Mouse (Mus musculus) midbrain, postnatal 0 days (tissue): ENCODE results near the gene 4931422A03Rik. TPM values are rescaled to one million over a fixed set of nuclear protein-coding genes. Genes with fewer than 3 reads are reported as not detected.

Source experiments
- ATAC-seq: fragments of 200-750 bp; cut with Nextera tagmentation; 2 replicates; pipeline ENCODE4 v1.8.0; 2017; ENCODE audit warnings: moderate number of reproducible peaks, mild to moderate bottlenecking, moderate TSS enrichment, moderate library complexity; ENCODE audit not compliant: low FRiP score
- DNase-seq: peaks from one replicate; pipeline ENCODE4 v3.0.0-alpha.2; 2015; ENCODE audit warnings: low spot score
- H3K27ac ChIP-seq: fragments of 300-500 bp; sonication (generic); 2 replicates; pipeline ENCODE4 v1.5.1; 2014; ENCODE audit warnings: low read depth, mild to moderate bottlenecking, low read length, mixed read lengths
- H3K27me3 ChIP-seq: fragments of 300-500 bp; sonication (generic); 2 replicates; pipeline ENCODE4 v1.6.1; 2014; ENCODE audit warnings: low read length, control low read depth, mixed read lengths; ENCODE audit not compliant: insufficient read depth
- H3K36me3 ChIP-seq: fragments of 300-500 bp; sonication (generic); 2 replicates; pipeline ENCODE4 v1.6.1; 2014; ENCODE audit warnings: low read length, control low read depth, mixed read lengths; ENCODE audit not compliant: insufficient read depth
- H3K4me1 ChIP-seq: fragments of 300-500 bp; sonication (generic); 2 replicates; pipeline ENCODE4 v1.6.1; 2014; ENCODE audit warnings: mild to moderate bottlenecking, control low read depth, antibody characterized with exemption, low read length, mixed read lengths; ENCODE audit not compliant: insufficient read depth
- H3K4me2 ChIP-seq: fragments of 300-500 bp; sonication (generic); 2 replicates; pipeline ENCODE4 v1.6.1; 2014; ENCODE audit warnings: low read depth, mild to moderate bottlenecking, low read length, mixed read lengths; ENCODE audit not compliant: poor library complexity, severe bottlenecking
- H3K4me3 ChIP-seq: fragments of 300-500 bp; sonication (generic); 2 replicates; pipeline ENCODE4 v1.5.1; 2014; ENCODE audit warnings: low read depth, mild to moderate bottlenecking, low read length, moderate library complexity
- H3K9ac ChIP-seq: fragments of 300-500 bp; sonication (generic); replicated peaks from 2 replicates; pipeline ENCODE4 v1.6.1; 2014; ENCODE audit warnings: mild to moderate bottlenecking, low read length, moderate library complexity, mixed read lengths; ENCODE audit not compliant: poor library complexity, severe bottlenecking
- H3K9me3 ChIP-seq: fragments of 300-500 bp; sonication (generic); 2 replicates; pipeline ENCODE4 v1.6.1; 2016; ENCODE audit warnings: low read length, control low read depth
- CTCF ChIP-seq: IDR thresholded peaks from 2 replicates; pipeline ENCODE4 v1.5.1; 2016; ENCODE audit warnings: antibody characterized with exemption, mild to moderate bottlenecking
- WGBS: fragments of 180-500 bp; shearing (Covaris S2); extraction: QIAGEN DNeasy Blood & Tissue Kit; methylation state at CpG from one replicate; pipeline ENCODE4 v1.1.7; 2014; 5-methylcytosine and 5-hydroxymethylcytosine counted together
- polyA plus RNA-seq: library from polyadenylated mRNA; unstranded; fragments of >200 nt; fragmentation: Nextera tagmentation; extraction: Ambion mirVana; gene quantifications from 2 replicates; pipeline ENCODE4 v1.2.1, GENCODE M21; 2015
- total RNA-seq: library from RNA; depleted of rRNA; stranded (reverse); fragments of >200 nt; gene quantifications from 2 replicates; pipeline ENCODE4 v1.2.3, GENCODE M21; 2014; rRNA removed

The 4931422A03Rik gene
- total and polyA plus RNA-seq, 2 experiments from 2014 or later: 2.8 TPM; not detected in 1

DNA sequence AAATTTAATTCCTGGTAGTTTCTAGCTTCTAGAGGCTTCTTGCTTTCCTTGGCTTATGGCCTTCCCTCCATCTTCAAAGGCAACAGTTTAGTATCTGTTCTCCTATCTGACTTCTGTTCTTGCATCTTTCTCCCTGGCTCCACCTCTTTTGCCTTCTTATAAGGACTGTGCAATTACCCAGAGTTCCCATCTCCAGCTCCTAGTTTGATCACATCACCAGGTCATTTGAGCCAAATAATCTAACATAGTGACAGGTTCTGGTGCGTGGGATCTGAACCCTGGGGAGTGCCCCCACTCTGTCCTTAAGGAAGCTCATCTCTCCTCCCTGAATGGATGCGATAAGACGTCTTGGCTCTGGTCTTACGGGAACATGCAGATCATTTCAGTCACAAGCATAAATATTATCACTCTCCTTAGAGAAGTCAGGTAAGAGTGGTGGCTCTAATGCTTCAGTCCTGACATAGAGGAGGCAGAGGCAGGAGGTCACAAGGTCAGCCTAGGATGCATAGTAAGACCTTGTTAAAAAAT lies 101.5 kb downstream of the 4931422A03Rik start:
- DNase-seq (no peak), ATAC-seq (no peak)
- H3K9ac ChIP-seq: no peak overlapping the region
- H3K4me2 ChIP-seq: no peak overlapping the region
- TF ChIP-seq CTCF: no peak
- H3K27ac ChIP-seq: no peak overlapping the region
- H3K36me3 ChIP-seq: no peaks in the 10 kb centered on the region
- H3K27me3 ChIP-seq: no peaks in the 10 kb centered on the region
- no peaks in the 10 kb centered on the region for H3K9me3 ChIP-seq
- WGBS: 91% methylated on average over 4 of the region's 4 CpGs
- H3K4me1 ChIP-seq: no peaks in the 10 kb centered on the region
- no peak overlapping the region for H3K4me3 ChIP-seq

DNA sequence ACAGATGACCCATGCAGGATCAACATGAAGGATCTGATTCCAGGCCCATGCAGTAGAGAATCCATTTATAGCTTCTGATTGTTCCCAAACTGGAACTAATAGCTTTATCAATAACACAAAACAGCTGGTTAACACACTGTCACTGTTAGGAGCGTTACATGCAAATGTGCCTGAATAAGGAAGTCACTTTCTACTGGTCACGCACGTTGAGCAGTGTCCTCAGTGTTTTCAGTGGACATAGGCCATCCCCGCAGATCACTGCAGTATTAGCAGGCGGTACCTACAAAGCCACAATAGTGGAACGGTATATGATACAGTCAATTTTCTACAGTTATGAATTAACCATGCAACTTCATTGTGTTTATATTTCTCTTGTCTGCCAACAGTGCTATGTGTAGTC lies 108.7 kb downstream of the 4931422A03Rik start:
- no peak for ATAC-seq
- no peak for TF ChIP-seq CTCF
- WGBS: 53% methylated on average over 6 of the region's 6 CpGs

DNA sequence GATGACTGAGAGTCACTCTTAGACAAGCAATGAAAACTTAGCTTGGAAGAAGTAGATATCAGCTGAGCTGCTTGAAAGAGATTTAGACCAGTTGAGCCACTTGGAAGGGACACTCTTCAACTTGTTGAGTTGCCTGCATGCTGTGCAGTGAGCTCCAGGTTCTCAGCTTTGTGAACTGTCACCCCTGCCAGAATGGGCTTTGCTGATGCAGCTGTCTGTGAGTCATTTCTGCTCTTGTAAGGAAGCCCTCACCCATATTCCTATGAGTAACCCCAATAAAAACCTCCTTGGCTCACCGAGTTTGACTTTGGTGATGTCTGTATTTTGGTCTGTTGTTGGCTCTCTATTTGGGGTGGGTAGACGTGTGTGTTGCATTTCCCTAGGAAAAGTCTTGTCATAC lies 109.8 kb downstream of the 4931422A03Rik start:
- Histone ChIP-seq H3K27me3 (no peaks in the 10 kb centered on the region), H3K4me3 (no peak overlapping the region), H3K36me3 (no peaks in the 10 kb centered on the region), H3K4me1 (no peaks in the 10 kb centered on the region), H3K4me2 (no peak overlapping the region), H3K27ac (no peak overlapping the region), H3K9me3 (no peaks in the 10 kb centered on the region), H3K9ac (no peak overlapping the region)
- 89% methylated on average over 2 of the region's 2 CpGs for WGBS
- DNase-seq: no peak
- no peak for TF ChIP-seq CTCF
- no peak for ATAC-seq

More for the DNA sequence above, 108.7 kb downstream of the 4931422A03Rik start:
- H3K27me3 ChIP-seq: no peaks in the 10 kb centered on the region
- H3K4me3 ChIP-seq: no peak overlapping the region
- no peak for DNase-seq
- H3K9me3 ChIP-seq: no peaks in the 10 kb centered on the region
- no peak overlapping the region for H3K9ac ChIP-seq
- no peaks in the 10 kb centered on the region for H3K4me1 ChIP-seq
- no peak overlapping the region for H3K27ac ChIP-seq
- H3K36me3 ChIP-seq: no peaks in the 10 kb centered on the region
- H3K4me2 ChIP-seq: no peak overlapping the region

DNA sequence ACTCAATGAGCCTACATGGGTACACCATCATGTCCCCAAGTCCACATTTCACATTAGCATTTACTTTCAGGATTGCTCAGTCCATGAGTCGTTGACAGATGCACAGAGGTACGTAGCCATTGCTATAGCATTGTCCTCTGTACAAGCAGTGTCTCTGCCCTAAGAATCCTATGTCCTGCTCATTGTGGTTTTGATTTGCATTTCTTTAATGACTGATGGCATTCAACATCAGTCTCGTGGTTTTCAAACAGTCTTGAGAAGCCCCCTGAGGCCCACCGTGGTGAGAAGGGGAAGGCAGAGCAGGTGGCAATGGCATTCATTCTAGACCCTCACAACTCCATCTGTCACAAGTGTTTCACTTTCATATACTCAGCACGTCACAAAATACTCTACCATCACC lies 110.8 kb downstream of the 4931422A03Rik start:
- no peaks in the 10 kb centered on the region for H3K27me3 ChIP-seq
- H3K4me3 ChIP-seq: no peak overlapping the region
- no peak for DNase-seq
- no peak for ATAC-seq
- 75% methylated on average over 5 of the region's 5 CpGs for WGBS
- H3K4me2 ChIP-seq: no peak overlapping the region
- H3K4me1 ChIP-seq: no peaks in the 10 kb centered on the region
- no peak for TF ChIP-seq CTCF
- H3K27ac ChIP-seq: no peak overlapping the region
- H3K36me3 ChIP-seq: no peaks in the 10 kb centered on the region
- no peaks in the 10 kb centered on the region for H3K9me3 ChIP-seq
- no peak overlapping the region for H3K9ac ChIP-seq

Other genes starting within 250 kb of the 4931422A03Rik start
- 269 and 307 TPM in 2 replicates for gene Caprin1, start 230.7 kb downstream of the 4931422A03Rik start, total RNA-seq
- 211 and 226 TPM in 2 replicates for gene Caprin1, start 230.7 kb downstream of the 4931422A03Rik start, polyA plus RNA-seq
- gene Lmo2, start 70.4 kb downstream of the 4931422A03Rik start, total RNA-seq: 16.1 and 22.2 TPM in 2 replicates
- 22.9 and 23.4 TPM in 2 replicates for gene Lmo2, start 70.4 kb downstream of the 4931422A03Rik start, polyA plus RNA-seq
- 73.2 and 87.3 TPM in 2 replicates for gene Fbxo3, start 640 bp downstream of the 4931422A03Rik start, total RNA-seq
- 69.3 and 71.7 TPM in 2 replicates for gene Fbxo3, start 640 bp downstream of the 4931422A03Rik start, polyA plus RNA-seq
- 0.19 TPM in 1 of 2 replicates, not detected in the other for gene Gm10912, start 37.5 kb upstream of the 4931422A03Rik start, total RNA-seq
- gene Gm10912, start 37.5 kb upstream of the 4931422A03Rik start, polyA plus RNA-seq: not detected in 2 replicates
- not detected in 2 replicates for gene Gm10799, start 40.2 kb upstream of the 4931422A03Rik start, total RNA-seq
- gene Gm10799, start 40.2 kb upstream of the 4931422A03Rik start, polyA plus RNA-seq: not detected in 2 replicates
- 1.5 TPM in 1 of 2 replicates, not detected in the other for gene Cd59b, start 41.5 kb upstream of the 4931422A03Rik start, total RNA-seq
- 1.5 and 2.4 TPM in 2 replicates for gene Cd59b, start 41.5 kb upstream of the 4931422A03Rik start, polyA plus RNA-seq
- 3.2 and 5.7 TPM in 2 replicates for gene Cd59a, start 67.4 kb upstream of the 4931422A03Rik start, total RNA-seq
- gene Cd59a, start 67.4 kb upstream of the 4931422A03Rik start, polyA plus RNA-seq: 13.1 and 14.6 TPM in 2 replicates
- gene A930018P22Rik, start 94.4 kb upstream of the 4931422A03Rik start, total RNA-seq: not detected in 2 replicates
- 0.26 TPM in 1 of 2 replicates, not detected in the other for gene A930018P22Rik, start 94.4 kb upstream of the 4931422A03Rik start, polyA plus RNA-seq